Mouse (Mus musculus) myocyte (in vitro differentiated cells): ENCODE data around the gene Tjp2. TPM values are rescaled to one million over a fixed set of nuclear protein-coding genes. Genes with fewer than 3 reads are reported as not detected.
A peak's percentile ranks its signal among the peaks of the same experiment; 100 is the strongest.

Experiments used
- H3K27me3 ChIP-seq: one replicate; pipeline ENCODE4 v1.6.1; 2011; ENCODE audit not compliant: control insufficient read depth, insufficient read depth, insufficient read length
- H3K36me3 ChIP-seq: one replicate; pipeline ENCODE4 v1.6.1; 2011; ENCODE audit not compliant: control insufficient read depth, insufficient read depth
- H3K4me2 ChIP-seq: one replicate; pipeline ENCODE4 v1.6.1; 2011; ENCODE audit warnings: low read depth, control low read depth
- H3K4me3 ChIP-seq: one replicate; pipeline ENCODE4 v1.5.1; 2011; ENCODE audit warnings: mild to moderate bottlenecking, control low read depth, moderate library complexity
- H3K79me2 ChIP-seq: one replicate; pipeline ENCODE4 v1.6.1; 2011; ENCODE audit not compliant: control insufficient read depth, insufficient read depth
- H3ac ChIP-seq: one replicate; pipeline ENCODE4 v1.6.1; 2011; ENCODE audit not compliant: control insufficient read depth, insufficient read length
- CEBPB ChIP-seq: IDR thresholded peaks from 2 replicates; pipeline ENCODE4 v1.6.1; 2011; ENCODE audit warnings: mild to moderate bottlenecking, moderate library complexity; ENCODE audit not compliant: poor library complexity, insufficient read depth, severe bottlenecking
- E2F4 ChIP-seq: IDR thresholded peaks from one replicate; pipeline ENCODE4 v1.6.1; 2011; ENCODE audit warnings: mild to moderate bottlenecking, control low read depth, moderate library complexity; ENCODE audit not compliant: insufficient read depth
- MAX ChIP-seq: IDR thresholded peaks from one replicate; pipeline ENCODE4 v1.6.1; 2011; ENCODE audit warnings: low read depth, mild to moderate bottlenecking, control low read depth
- MYOD1 ChIP-seq, 3 experiments: IDR thresholded peaks; one replicate each; pipeline ENCODE4 v1.6.1; 2011; ENCODE audit warnings: control low read depth in 2 of 3, low read depth in 2 of 3, mild to moderate bottlenecking in 2 of 3, moderate library complexity in 1 of 3; ENCODE audit not compliant: insufficient read length in 2 of 3, control insufficient read depth in 1 of 3
- MYOG ChIP-seq, 3 experiments: IDR thresholded peaks; one replicate each; pipeline ENCODE4 v1.6.1; 2011; ENCODE audit warnings: control low read depth in 2 of 3, low read depth in 2 of 3, mild to moderate bottlenecking in 2 of 3; ENCODE audit not compliant: insufficient read length in 2 of 3, control insufficient read depth in 1 of 3, insufficient read depth in 1 of 3
- POLR2A ChIP-seq: IDR thresholded peaks from one replicate; pipeline ENCODE4 v1.6.1; 2011; ENCODE audit warnings: low read depth, mild to moderate bottlenecking, control low read depth, moderate library complexity; ENCODE audit not compliant: insufficient read length
- POLR2AphosphoS2 ChIP-seq: IDR thresholded peaks from one replicate; pipeline ENCODE4 v1.6.1; 2011; ENCODE audit warnings: low read depth, control low read depth; ENCODE audit not compliant: insufficient read length
- REST ChIP-seq: IDR thresholded peaks from one replicate; pipeline ENCODE4 v1.6.1; 2011; ENCODE audit warnings: mild to moderate bottlenecking, control low read depth, moderate library complexity; ENCODE audit not compliant: insufficient read depth, insufficient read length
- SRF ChIP-seq: IDR thresholded peaks from one replicate; pipeline ENCODE4 v1.6.1; 2011; ENCODE audit warnings: low read depth; ENCODE audit not compliant: control insufficient read depth, insufficient read length
- TCF12 ChIP-seq: IDR thresholded peaks from one replicate; pipeline ENCODE4 v1.6.1; 2011; ENCODE audit warnings: mild to moderate bottlenecking, control low read depth; ENCODE audit not compliant: poor library complexity, insufficient read depth, severe bottlenecking
- TCF3 ChIP-seq: IDR thresholded peaks from one replicate; pipeline ENCODE4 v1.6.1; 2011; ENCODE audit warnings: low read depth, control low read depth; ENCODE audit not compliant: insufficient read length
- USF1 ChIP-seq: IDR thresholded peaks from one replicate; pipeline ENCODE4 v1.6.1; 2011; ENCODE audit warnings: low read depth, mild to moderate bottlenecking, control low read depth, moderate library complexity
- polyA plus RNA-seq: library from polyadenylated mRNA; unstranded; fragments of >200 nt; fragmentation: generic; extraction: Trizol; gene quantifications from one replicate; pipeline ENCODE4 v1.2.1, GENCODE M21; 2012; ENCODE audit warnings: missing spikeins

Tjp2 gene
- polyA plus RNA-seq, 1 experiment = 5.2 TPM

GRCm38 (mm10) chr19:24200566-24200965, 24.3 kb downstream of the Tjp2 start:
- no peaks in the 10 kb centered on the region for H3K27me3 ChIP-seq
- TF ChIP-seq TCF12 (no peak), MYOG (IDR thresholded peaks at IDR 0.05; ENCODE audit: control insufficient read depth in 1 of 3, insufficient read depth in 1 of 3, insufficient read length in 2 of 3, low read depth in 2 of 3) (no peak), MAX (no peak), TCF3 (no peak), E2F4 (no peak), MYOD1 (IDR thresholded peaks at IDR 0.05; ENCODE audit: control insufficient read depth in 1 of 3, insufficient read length in 2 of 3, low read depth in 2 of 3) (no peak), POLR2A (no peak), USF1 (no peak), CEBPB (no peak), SRF (no peak), REST (no peak), POLR2AphosphoS2 (no peak)
- no peaks in the 10 kb centered on the region for H3K79me2 ChIP-seq
- H3K4me2 ChIP-seq = no peak overlapping the region
- no peak overlapping the region for H3K4me3 ChIP-seq
- no peak overlapping the region for H3ac ChIP-seq
- H3K36me3 ChIP-seq = no peaks in the 10 kb centered on the region

- no peak overlapping the region for H3K4me3 ChIP-seq
- no peak overlapping the region for H3ac ChIP-seq
- H3K79me2 ChIP-seq = no peaks in the 10 kb centered on the region
- H3K4me2 ChIP-seq = no peak overlapping the region
- TF ChIP-seq POLR2A (no peak), MYOG (IDR thresholded peaks at IDR 0.05; ENCODE audit: control insufficient read depth in 1 of 3, insufficient read depth in 1 of 3, insufficient read length in 2 of 3, low read depth in 2 of 3) (peak in 2 of 3 experiments; percentile 47 to 68), MYOD1 (IDR thresholded peaks at IDR 0.05; ENCODE audit: control insufficient read depth in 1 of 3, insufficient read length in 2 of 3, low read depth in 2 of 3) (peak in 2 of 3 experiments; percentile 41 to 49)
- H3K27me3 ChIP-seq = no peaks in the 10 kb centered on the region
- no peaks in the 10 kb centered on the region for H3K36me3 ChIP-seq
These were observed 26.0 kb downstream of the Tjp2 start for GRCm38 (mm10) chr19:24198676-24199303.

- Histone ChIP-seq H3K27me3 (no peaks in the 10 kb centered on the region), H3K79me2 (no peaks in the 10 kb centered on the region), H3K4me2 (no peak overlapping the region), H3K36me3 (no peaks in the 10 kb centered on the region), H3K4me3 (no peak overlapping the region), H3ac (no peak overlapping the region)
- TF ChIP-seq REST (no peak), USF1 (no peak), MYOG (IDR thresholded peaks at IDR 0.05; ENCODE audit: control insufficient read depth in 1 of 3, insufficient read depth in 1 of 3, insufficient read length in 2 of 3, low read depth in 2 of 3) (no peak), MYOD1 (IDR thresholded peaks at IDR 0.05; ENCODE audit: control insufficient read depth in 1 of 3, insufficient read length in 2 of 3, low read depth in 2 of 3) (no peak), POLR2AphosphoS2 (no peak), E2F4 (no peak), MAX (no peak), POLR2A (no peak), SRF (no peak), TCF3 (no peak), CEBPB (no peak)
These were observed 27.5 kb downstream of the Tjp2 start for GRCm38 (mm10) chr19:24197338-24197737.

GRCm38 (mm10) chr19:24195224-24195623, 29.6 kb downstream of the Tjp2 start:
- no peak for TF ChIP-seq POLR2AphosphoS2
- no peak for TF ChIP-seq MYOD1 (IDR thresholded peaks at IDR 0.05; ENCODE audit: control insufficient read depth in 1 of 3, insufficient read length in 2 of 3, low read depth in 2 of 3)
- no peak for TF ChIP-seq MAX
- no peak for TF ChIP-seq SRF
- TF ChIP-seq TCF3 = no peak
- TF ChIP-seq TCF12 = no peak
- TF ChIP-seq USF1 = no peak
- no peak for TF ChIP-seq MYOG (IDR thresholded peaks at IDR 0.05; ENCODE audit: control insufficient read depth in 1 of 3, insufficient read depth in 1 of 3, insufficient read length in 2 of 3, low read depth in 2 of 3)
- TF ChIP-seq CEBPB = no peak
- TF ChIP-seq POLR2A = no peak
- TF ChIP-seq REST = no peak
- TF ChIP-seq E2F4 = no peak
- H3K27me3 ChIP-seq = no peaks in the 10 kb centered on the region
- no peaks in the 10 kb centered on the region for H3K79me2 ChIP-seq
- H3K4me3 ChIP-seq = no peak overlapping the region
- H3ac ChIP-seq = no peak overlapping the region
- H3K4me2 ChIP-seq = no peak overlapping the region
- no peaks in the 10 kb centered on the region for H3K36me3 ChIP-seq

GRCm38 (mm10) chr19:24194216-24194615, 30.6 kb downstream of the Tjp2 start:
- no peaks in the 10 kb centered on the region for H3K27me3 ChIP-seq
- TF ChIP-seq MYOD1 (IDR thresholded peaks at IDR 0.05; ENCODE audit: control insufficient read depth in 1 of 3, insufficient read length in 2 of 3, low read depth in 2 of 3) = no peak
- no peak for TF ChIP-seq TCF12
- no peak for TF ChIP-seq E2F4
- TF ChIP-seq CEBPB = no peak
- TF ChIP-seq MYOG (IDR thresholded peaks at IDR 0.05; ENCODE audit: control insufficient read depth in 1 of 3, insufficient read depth in 1 of 3, insufficient read length in 2 of 3, low read depth in 2 of 3) = no peak
- no peak for TF ChIP-seq SRF
- no peaks in the 10 kb centered on the region for H3K79me2 ChIP-seq
- H3ac ChIP-seq = no peak overlapping the region
- no peaks in the 10 kb centered on the region for H3K36me3 ChIP-seq
- no peak overlapping the region for H3K4me2 ChIP-seq
- H3K4me3 ChIP-seq = no peak overlapping the region
